9 mouse cellular contexts compared by ENCODE assay signal in genomic region chr8:110805669-110806068, GRCm38 (mm10). TPM values are rescaled to one million over a fixed set of nuclear protein-coding genes. Genes with fewer than 3 reads are reported as not detected.
DNase-seq lines count a peak whose midpoint lies in the region; ATAC-seq and TF ChIP-seq lines count a peak whose summit lies in the region.
"Had no signal": no experiment of that assay in that cellular context is flagged by ENCODE, and none has a peak within 500 bp of the region (broad histone marks: within the 10 kb centered on the region; RNA-seq: fewer than 3 reads in every experiment).

Gene Il34 (minus strand): TSS chr8:110805924.

- no peak for TF ChIP-seq CTCF in stomach, postnatal 0 days (IDR thresholded peaks at IDR 0.05; ENCODE audit: low read depth)

- H3K4me1 ChIP-seq in limb, embryonic 13.5 days, result peaks cover 22% of the 10 kb centered on the region
- no peaks in the 10 kb centered on the region for H3K4me1 ChIP-seq in limb, embryonic 10.5 days
- H3K4me1 ChIP-seq in intestine, embryonic 16.5 days (ENCODE audit: control insufficient read depth, insufficient read depth, low read length), result peaks cover 15% of the 10 kb centered on the region; the same call in 1 of the 2 replicates
- no peaks in the 10 kb centered on the region for H3K4me1 ChIP-seq in stomach, postnatal 0 days (replicated peaks; ENCODE audit: control insufficient read depth, insufficient read depth)
- H3K4me1 ChIP-seq in forebrain, embryonic 10.5 days, result 0 out of 2 replicates have a peak, but pooled peaks cover 8% of the 10 kb centered on the region

- peak; percentile 52 for DNase-seq in adrenal gland, adult 2 months
- DNase-seq in adrenal gland, postnatal 4 days (ENCODE audit: low spot score in 2 of 2), result no peak
- DNase-seq in limb, embryonic 10.5 days (ENCODE audit: low spot score), result no peak
- peak; percentile 51 for DNase-seq in stomach, postnatal 0 days (ENCODE audit: low spot score)
- no peak for DNase-seq in forebrain, embryonic 10.5 days (ENCODE audit: extremely low spot score, low spot score)
- DNase-seq in gastrocnemius, postnatal 25 days, result no peak

- H3K9me3 ChIP-seq in limb, embryonic 13.5 days, result no peaks in the 10 kb centered on the region
- H3K9me3 ChIP-seq in limb, embryonic 10.5 days (replicated peaks), result no peaks in the 10 kb centered on the region
- no peaks in the 10 kb centered on the region for H3K9me3 ChIP-seq in intestine, embryonic 16.5 days (ENCODE audit: control insufficient read depth, low read length)
- no peaks in the 10 kb centered on the region for H3K9me3 ChIP-seq in stomach, postnatal 0 days (ENCODE audit: control insufficient read depth, low read length)
- H3K9me3 ChIP-seq in forebrain, embryonic 10.5 days, result no peaks in the 10 kb centered on the region

- ATAC-seq in limb, embryonic 13.5 days (ENCODE audit: low FRiP score, low read depth), result no peak
- peak; percentile 74 for ATAC-seq in intestine, embryonic 16.5 days
- peak; percentile 51; the same call in 1 of the 2 replicates for ATAC-seq in stomach, postnatal 0 days (ENCODE audit: low FRiP score, low TSS enrichment)

- no peaks in the 10 kb centered on the region for H3K27me3 ChIP-seq in limb, embryonic 13.5 days
- H3K27me3 ChIP-seq in limb, embryonic 10.5 days (ENCODE audit: low read depth, poor library complexity, severe bottlenecking), result no peaks in the 10 kb centered on the region
- H3K27me3 ChIP-seq in intestine, embryonic 16.5 days (replicated peaks; ENCODE audit: control insufficient read depth, insufficient read depth, low read length), result no peaks in the 10 kb centered on the region
- H3K27me3 ChIP-seq in stomach, postnatal 0 days (ENCODE audit: control insufficient read depth, insufficient read depth, low read length), result no peaks in the 10 kb centered on the region
- no peaks in the 10 kb centered on the region for H3K27me3 ChIP-seq in forebrain, embryonic 10.5 days (ENCODE audit: poor library complexity, severe bottlenecking)

- 41% methylated on average over 12 of the region's 12 CpGs for WGBS in limb, embryonic 13.5 days
- 53% methylated on average over 12 of the region's 12 CpGs for WGBS in limb, embryonic 10.5 days
- WGBS in intestine, embryonic 16.5 days, result 22% methylated on average over 12 of the region's 12 CpGs
- 20% methylated on average over 12 of the region's 12 CpGs for WGBS in stomach, postnatal 0 days
- WGBS in forebrain, embryonic 10.5 days, result 45% methylated on average over 12 of the region's 12 CpGs

- TF ChIP-seq EP300 in stomach, postnatal 0 days (optimal IDR thresholded peaks at IDR 0.05), result no peak

- H3K36me3 ChIP-seq in limb, embryonic 13.5 days, result peaks cover 19% of the 10 kb centered on the region
- peaks cover 23% of the 10 kb centered on the region for H3K36me3 ChIP-seq in limb, embryonic 10.5 days
- peaks cover 4% of the 10 kb centered on the region for H3K36me3 ChIP-seq in intestine, embryonic 16.5 days (ENCODE audit: control insufficient read depth, insufficient read depth, low read length)
- peaks cover 15% of the 10 kb centered on the region for H3K36me3 ChIP-seq in stomach, postnatal 0 days (ENCODE audit: control insufficient read depth, insufficient read depth, low read length)
- H3K36me3 ChIP-seq in forebrain, embryonic 10.5 days (replicated peaks), result peaks cover 23% of the 10 kb centered on the region

- H3K4me2 ChIP-seq in limb, embryonic 13.5 days (replicated peaks), result peak within 1 kb of the TSS; percentile 34; the same call in 1 of the 2 replicates
- peak within 1 kb of the TSS; percentile 43 for H3K4me2 ChIP-seq in intestine, embryonic 16.5 days (ENCODE audit: low read depth, low read length)
- H3K4me2 ChIP-seq in stomach, postnatal 0 days (replicated peaks; ENCODE audit: low read depth), result peak within 1 kb of the TSS; percentile 39

- H3K27ac ChIP-seq in limb, embryonic 13.5 days, result no peak within 1 kb of the TSS
- H3K27ac ChIP-seq in limb, embryonic 10.5 days, result no peak within 1 kb of the TSS
- peak within 1 kb of the TSS; percentile 47; the same call in 1 of the 2 replicates for H3K27ac ChIP-seq in intestine, embryonic 16.5 days (ENCODE audit: low read length)
- peak within 1 kb of the TSS; percentile 40; the same call in 1 of the 2 replicates for H3K27ac ChIP-seq in stomach, postnatal 0 days (replicated peaks)
- no peak within 1 kb of the TSS for H3K27ac ChIP-seq in forebrain, embryonic 10.5 days

- no peak within 1 kb of the TSS for H3K9ac ChIP-seq in limb, embryonic 13.5 days
- peak within 1 kb of the TSS; percentile 48 for H3K9ac ChIP-seq in intestine, embryonic 16.5 days (ENCODE audit: low read depth, low read length)
- H3K9ac ChIP-seq in stomach, postnatal 0 days (ENCODE audit: low read length), result peak within 1 kb of the TSS; percentile 47; the same call in 1 of the 2 replicates

- H3K4me3 ChIP-seq in limb, embryonic 13.5 days, result no peak within 1 kb of the TSS
- no peak within 1 kb of the TSS for H3K4me3 ChIP-seq in limb, embryonic 10.5 days
- peak within 1 kb of the TSS; percentile 39 for H3K4me3 ChIP-seq in intestine, embryonic 16.5 days (ENCODE audit: low read length)
- H3K4me3 ChIP-seq in stomach, postnatal 0 days (ENCODE audit: low read depth, low read length), result peak within 1 kb of the TSS; percentile 19
- H3K4me3 ChIP-seq in forebrain, embryonic 10.5 days, result no peak within 1 kb of the TSS

RNA-seq across cellular contexts. Expression of gene Il34, which starts in this region (rescaled TPM):
- total RNA-seq in adrenal gland, adult 2 months (2021), result 10 to 100 TPM; 42.8 to 63.0 TPM
- polyA plus RNA-seq in adrenal gland, adult 2 months (2012; rRNA removed), result 115 and 187 TPM in 2 replicates
- total RNA-seq in adrenal gland, postnatal 4 days (2021), result 1 to 10 TPM; 5.6 to 9.2 TPM
- polyA plus RNA-seq in limb, embryonic 13.5 days (2015; fragmentation: Nextera tagmentation; extraction: Ambion mirVana), result 0.29 and 1.1 TPM in 2 replicates
- polyA plus RNA-seq in limb, embryonic 10.5 days (2016; fragmentation: Nextera tagmentation; extraction: Ambion mirVana), result 0.15 TPM in 1 of 2 replicates, not detected in the other
- polyA plus RNA-seq in intestine, embryonic 16.5 days (2015; fragmentation: Nextera tagmentation; extraction: Ambion mirVana), result 2.0 and 2.4 TPM in 2 replicates
- 5.0 and 6.4 TPM in 2 replicates for polyA plus RNA-seq in stomach, postnatal 0 days (2015; fragmentation: Nextera tagmentation; extraction: Ambion mirVana)
- 0.24 and 0.25 TPM in 2 replicates for polyA plus RNA-seq in forebrain, embryonic 10.5 days (2016; fragmentation: Nextera tagmentation; extraction: Ambion mirVana)
- total RNA-seq in gastrocnemius, postnatal 25 days (2021), result 1 to 10 TPM; 6.5 to 6.8 TPM
- polyA plus RNA-seq: limb, embryonic 11.5 days had no signal

Comparison
In these comparisons a context has a peak if more than half of its experiments do, and no peak if none do; other contexts are left out.
1. RNA of gene Il34 (total RNA-seq): 42.8 to 63.0 TPM in adrenal gland, adult 2 months; 5.6 to 9.2 TPM in adrenal gland, postnatal 4 days and 6.5 to 6.8 TPM in gastrocnemius, postnatal 25 days; every median in the first group is over 4 times any median in the second.
2. RNA of gene Il34 (polyA plus RNA-seq): 115 to 187 TPM in adrenal gland, adult 2 months; 5.0 to 6.4 TPM in stomach, postnatal 0 days, 2.0 to 2.4 TPM in intestine, embryonic 16.5 days, 0.29 to 1.1 TPM in limb, embryonic 13.5 days, 0.24 to 0.25 TPM in forebrain, embryonic 10.5 days and 0.15 TPM in limb, embryonic 10.5 days; every median in the first group is over 10 times any median in the second.
3. DNase-seq: peak in adrenal gland, adult 2 months (single experiment) and stomach, postnatal 0 days (single experiment); none in adrenal gland, postnatal 4 days (0 of 2), limb, embryonic 10.5 days (single experiment), forebrain, embryonic 10.5 days (single experiment) and gastrocnemius, postnatal 25 days (single experiment).
4. H3K27ac ChIP-seq: peak in intestine, embryonic 16.5 days (single experiment) and stomach, postnatal 0 days (single experiment); none in limb, embryonic 13.5 days (single experiment), limb, embryonic 10.5 days (single experiment) and forebrain, embryonic 10.5 days (single experiment).
5. H3K4me3 ChIP-seq: peak in intestine, embryonic 16.5 days (single experiment) and stomach, postnatal 0 days (single experiment); none in limb, embryonic 13.5 days (single experiment), limb, embryonic 10.5 days (single experiment) and forebrain, embryonic 10.5 days (single experiment).
6. Peak in every context shown above with its lines, with median percentiles within 50 percentile points of each other: H3K4me2 ChIP-seq.